Mouse (Mus musculus) megakaryocyte, embryonic 14.5 days (primary cell): ENCODE data around the gene Blzf1. TPM values are rescaled to one million over a fixed set of nuclear protein-coding genes. Genes with fewer than 3 reads are reported as not detected.

Experiments used
- H3K27me3 ChIP-seq: replicated peaks from 2 replicates; pipeline ENCODE3; 2012; ENCODE audit warnings: inconsistent platforms
- H3K36me3 ChIP-seq: replicated peaks from 2 replicates; pipeline ENCODE3; 2012; ENCODE audit warnings: low read length, inconsistent platforms, mixed read lengths
- H3K4me1 ChIP-seq: 2 replicates; pipeline ENCODE4 v1.6.1; 2012; ENCODE audit warnings: inconsistent platforms
- H3K4me3 ChIP-seq: replicated peaks from 2 replicates; pipeline ENCODE3; 2012; ENCODE audit warnings: moderate library complexity, mild to moderate bottlenecking, inconsistent platforms
- H3K9me3 ChIP-seq: 2 replicates; pipeline ENCODE4 v1.6.1; 2012; ENCODE audit warnings: inconsistent platforms
- FLI1 ChIP-seq: IDR thresholded peaks from 2 replicates; pipeline ENCODE4 v1.6.1; 2012; ENCODE audit warnings: low read length, inconsistent platforms, mixed read lengths
- GATA1 ChIP-seq: IDR thresholded peaks from 3 replicates; pipeline ENCODE4 v1.6.1; 2012; ENCODE audit warnings: mixed read lengths, low read length, inconsistent platforms, borderline replicate concordance
- polyA plus RNA-seq: library from polyadenylated mRNA; stranded (reverse); fragments of >175 nt; gene quantifications from 2 replicates; pipeline ENCODE4 v1.2.3, GENCODE M21; 2012; ENCODE audit warnings: low replicate concordance; ENCODE audit not compliant: insufficient read depth

The Blzf1 gene
- polyA plus RNA-seq: 2.1 TPM in 1 of 2 replicates, not detected in the other

GRCm38 (mm10) chr1:164307124-164307751 is at the start of gene Blzf1:
Gene Blzf1 (minus strand): TSS chr1:164307489.
- TF ChIP-seq GATA1: 0 out of 3 replicates have a peak, but pooled peaks have one; percentile 39
- no peak for TF ChIP-seq FLI1
- H3K4me1 ChIP-seq: peaks cover 30% of the 10 kb centered on the region
- no peaks in the 10 kb centered on the region for H3K27me3 ChIP-seq
- H3K9me3 ChIP-seq: no peaks in the 10 kb centered on the region
- peaks cover 43% of the 10 kb centered on the region for H3K36me3 ChIP-seq
- peak within 1 kb of the TSS; percentile 96 for H3K4me3 ChIP-seq

- H3K27me3 ChIP-seq: no peaks in the 10 kb centered on the region
- peaks cover 4% of the 10 kb centered on the region for H3K9me3 ChIP-seq
- peaks cover 12% of the 10 kb centered on the region for H3K36me3 ChIP-seq
- H3K4me3 ChIP-seq: no peak overlapping the region
- no peaks in the 10 kb centered on the region for H3K4me1 ChIP-seq
- TF ChIP-seq FLI1 (no peak), GATA1 (no peak)
Observed at GRCm38 (mm10) chr1:164353443-164353842, 46.2 kb upstream of the Blzf1 start.

GRCm38 (mm10) chr1:164342161-164342560 is 34.9 kb upstream of the Blzf1 start:
- TF ChIP-seq FLI1: no peak
- no peak for TF ChIP-seq GATA1
- Histone ChIP-seq H3K9me3 (0 out of 2 replicates have a peak, but pooled peaks cover 3% of the 10 kb centered on the region), H3K4me3 (no peak overlapping the region), H3K4me1 (no peaks in the 10 kb centered on the region), H3K27me3 (no peaks in the 10 kb centered on the region), H3K36me3 (peaks cover 24% of the 10 kb centered on the region)

GRCm38 (mm10) chr1:164335846-164336245 is 28.6 kb upstream of the Blzf1 start:
- H3K27me3 ChIP-seq: no peaks in the 10 kb centered on the region
- peaks cover 22% of the 10 kb centered on the region for H3K36me3 ChIP-seq
- TF ChIP-seq GATA1: no peak
- TF ChIP-seq FLI1: no peak
- no peak overlapping the region for H3K4me3 ChIP-seq
- peaks cover 5% of the 10 kb centered on the region for H3K9me3 ChIP-seq
- peaks cover under 1% of the 10 kb centered on the region; the same call in 1 of the 2 replicates for H3K4me1 ChIP-seq

GRCm38 (mm10) chr1:164335435-164335834 is 28.1 kb upstream of the Blzf1 start:
- TF ChIP-seq FLI1 (no peak), GATA1 (no peak)
- Histone ChIP-seq H3K36me3 (peaks cover 21% of the 10 kb centered on the region), H3K27me3 (no peaks in the 10 kb centered on the region), H3K9me3 (peaks cover 5% of the 10 kb centered on the region), H3K4me3 (no peak overlapping the region), H3K4me1 (peaks cover 5% of the 10 kb centered on the region; the same call in 1 of the 2 replicates)

GRCm38 (mm10) chr1:164332559-164332958 is 25.3 kb upstream of the Blzf1 start:
- no peak overlapping the region for H3K4me3 ChIP-seq
- H3K36me3 ChIP-seq: peaks cover 23% of the 10 kb centered on the region
- no peaks in the 10 kb centered on the region for H3K27me3 ChIP-seq
- H3K4me1 ChIP-seq: peaks cover 6% of the 10 kb centered on the region; the same call in 1 of the 2 replicates
- no peak for TF ChIP-seq GATA1
- no peak for TF ChIP-seq FLI1
- H3K9me3 ChIP-seq: peaks cover 5% of the 10 kb centered on the region

- H3K4me3 ChIP-seq: no peak overlapping the region
- peaks cover 9% of the 10 kb centered on the region for H3K36me3 ChIP-seq
- H3K4me1 ChIP-seq: peaks cover 6% of the 10 kb centered on the region; the same call in 1 of the 2 replicates
- no peaks in the 10 kb centered on the region for H3K9me3 ChIP-seq
- TF ChIP-seq GATA1: no peak
- TF ChIP-seq FLI1: no peak
- H3K27me3 ChIP-seq: no peaks in the 10 kb centered on the region
Observed at GRCm38 (mm10) chr1:164327764-164328163, 20.5 kb upstream of the Blzf1 start.

GRCm38 (mm10) chr1:164326600-164327155 is 19.4 kb upstream of the Blzf1 start:
- H3K27me3 ChIP-seq: no peaks in the 10 kb centered on the region
- H3K4me1 ChIP-seq: peaks cover 6% of the 10 kb centered on the region; the same call in 1 of the 2 replicates
- H3K4me3 ChIP-seq: no peak overlapping the region
- peaks cover 6% of the 10 kb centered on the region for H3K36me3 ChIP-seq
- no peak for TF ChIP-seq FLI1
- TF ChIP-seq GATA1: no peak
- no peaks in the 10 kb centered on the region for H3K9me3 ChIP-seq

- TF ChIP-seq GATA1: no peak
- no peak for TF ChIP-seq FLI1
- Histone ChIP-seq H3K27me3 (no peaks in the 10 kb centered on the region), H3K9me3 (no peaks in the 10 kb centered on the region), H3K4me1 (no peaks in the 10 kb centered on the region), H3K4me3 (no peak overlapping the region), H3K36me3 (peaks cover 6% of the 10 kb centered on the region)
Observed at GRCm38 (mm10) chr1:164324878-164325277, 17.6 kb upstream of the Blzf1 start.

- Histone ChIP-seq H3K4me1 (no peaks in the 10 kb centered on the region), H3K27me3 (no peaks in the 10 kb centered on the region), H3K9me3 (no peaks in the 10 kb centered on the region), H3K36me3 (peaks cover 4% of the 10 kb centered on the region), H3K4me3 (no peak overlapping the region)
- TF ChIP-seq FLI1 (no peak), GATA1 (no peak)
Observed at GRCm38 (mm10) chr1:164324221-164324620, 16.9 kb upstream of the Blzf1 start.
